In the genomic region with DNA sequence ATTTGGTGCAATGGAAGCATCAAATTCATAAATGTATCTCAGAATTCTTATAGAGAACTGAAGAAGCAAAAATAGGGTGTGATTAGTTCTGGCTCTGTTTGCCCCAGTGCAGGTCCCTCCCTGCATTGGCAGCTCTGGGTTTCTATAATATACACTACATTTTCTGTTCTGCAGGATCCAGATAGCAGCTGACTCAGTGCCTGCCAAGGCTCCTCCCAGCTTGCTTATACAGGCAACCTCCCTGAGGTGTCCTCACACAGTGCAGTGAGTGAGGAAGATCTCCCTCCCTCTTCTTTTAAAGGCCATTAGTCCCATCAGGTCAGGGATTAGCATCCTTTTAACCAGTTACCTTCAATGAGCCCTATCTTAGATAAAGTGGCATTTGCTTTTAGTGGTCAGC, we compare ENCODE assay signal across 1 mouse cellular context.
TF ChIP-seq lines count a peak whose summit lies in the region.

No protein-coding gene starts in this region.

TF ChIP-seq in MEL, 35 proteins besides CTCF, POLR2A, EP300 and RAD21 (continued from another document):
- TF ChIP-seq MEF2A (IDR thresholded peaks at IDR 0.05; ENCODE audit: extremely low read depth, insufficient replicate concordance, low read depth, low read length, poor library complexity, severe bottlenecking) (no peak), CHD1 (IDR thresholded peaks at IDR 0.05; ENCODE audit: low read depth, low read length) (no peak), USF1 (IDR thresholded peaks at IDR 0.05; ENCODE audit: low read depth, low read length) (no peak)
